Mouse (Mus musculus): ENCODE results near the gene Eif2s3x. TPM values are rescaled to one million over a fixed set of nuclear protein-coding genes. Genes with fewer than 3 reads are reported as not detected.

Eif2s3x gene
- polyA plus RNA-seq, 1 experiment from 2014 or later = 81.9 TPM

- no peak overlapping the region for H3K27ac ChIP-seq (ENCODE audit: low read depth, low read length)
- no peaks in the 10 kb centered on the region for H3K36me3 ChIP-seq (ENCODE audit: control insufficient read depth, insufficient read depth, low read length)
- ATAC-seq = no peak
- peaks cover 23% of the 10 kb centered on the region for H3K27me3 ChIP-seq (replicated peaks; ENCODE audit: control insufficient read depth, insufficient read depth, low read length)
- no peak overlapping the region for H3K9ac ChIP-seq (ENCODE audit: low read depth, low read length)
- no peaks in the 10 kb centered on the region for H3K4me1 ChIP-seq (ENCODE audit: control insufficient read depth, insufficient read depth, low read depth, low read length)
- H3K9me3 ChIP-seq (ENCODE audit: control insufficient read depth, low read length) = no peaks in the 10 kb centered on the region
- H3K4me3 ChIP-seq (ENCODE audit: low read length) = no peak overlapping the region
- WGBS = 89% methylated on average over 1 of the region's 1 CpGs
- no peak overlapping the region for H3K4me2 ChIP-seq (ENCODE audit: low read length)
Measured at GRCm38 (mm10) chrX:94140080-94140479, 72.6 kb downstream of the Eif2s3x start.

Other genes starting within 250 kb of the Eif2s3x start
- not detected in 2 replicates for gene AU015836, start 244.2 kb downstream of the Eif2s3x start, polyA plus RNA-seq (2015; fragmentation: Nextera tagmentation; extraction: Ambion mirVana)
- gene Zfx, start 89.2 kb downstream of the Eif2s3x start, polyA plus RNA-seq (2015; fragmentation: Nextera tagmentation; extraction: Ambion mirVana) = 18.1 and 19.1 TPM in 2 replicates
- gene Klhl15, start 21.7 kb upstream of the Eif2s3x start, polyA plus RNA-seq (2015; fragmentation: Nextera tagmentation; extraction: Ambion mirVana) = 9.1 and 9.2 TPM in 2 replicates
- gene Fam90a1b, start 153.9 kb upstream of the Eif2s3x start, polyA plus RNA-seq (2015; fragmentation: Nextera tagmentation; extraction: Ambion mirVana) = 0.13 and 0.14 TPM in 2 replicates
- 130 and 131 TPM in 2 replicates for gene Apoo, start 154.3 kb upstream of the Eif2s3x start, polyA plus RNA-seq (2015; fragmentation: Nextera tagmentation; extraction: Ambion mirVana)

Measured in hindbrain, embryonic 16.5 days (tissue).